Mouse (Mus musculus) hindbrain, embryonic 14.5 days (tissue): ENCODE data around the gene Zfp318. TPM values are rescaled to one million over a fixed set of nuclear protein-coding genes. Genes with fewer than 3 reads are reported as not detected.

Source experiments
- ATAC-seq: fragments of 200-750 bp; cut with Nextera tagmentation; 2 replicates; pipeline ENCODE4 v1.8.0; 2017; ENCODE audit warnings: moderate number of reproducible peaks, mild to moderate bottlenecking, moderate TSS enrichment, moderate library complexity; ENCODE audit not compliant: low FRiP score
- DNase-seq: peaks from one replicate; pipeline ENCODE4 v3.0.0-alpha.2; 2015; ENCODE audit warnings: low spot score
- H3K27ac ChIP-seq: fragments of 300-500 bp; sonication (generic); 2 replicates; pipeline ENCODE4 v1.5.1; 2014; ENCODE audit warnings: mild to moderate bottlenecking, moderate library complexity
- H3K27me3 ChIP-seq: fragments of 300-500 bp; sonication (generic); 2 replicates; pipeline ENCODE4 v1.6.1; 2014; ENCODE audit warnings: mild to moderate bottlenecking, low read length, mixed read lengths; ENCODE audit not compliant: control insufficient read depth, insufficient read depth
- H3K36me3 ChIP-seq: fragments of 300-500 bp; sonication (generic); replicated peaks from 2 replicates; pipeline ENCODE4 v1.6.1; 2014; ENCODE audit not compliant: control insufficient read depth, insufficient read depth
- H3K4me1 ChIP-seq: fragments of 300-500 bp; sonication (generic); replicated peaks from 2 replicates; pipeline ENCODE4 v1.6.1; 2014; ENCODE audit warnings: antibody characterized with exemption, low read length, mixed read lengths; ENCODE audit not compliant: control insufficient read depth, insufficient read depth
- H3K4me2 ChIP-seq: fragments of 300-500 bp; sonication (generic); replicated peaks from 2 replicates; pipeline ENCODE4 v1.6.1; 2014; ENCODE audit warnings: mild to moderate bottlenecking, moderate library complexity
- H3K4me3 ChIP-seq: fragments of 300-500 bp; sonication (generic); replicated peaks from 2 replicates; pipeline ENCODE4 v1.5.1; 2014; ENCODE audit warnings: mild to moderate bottlenecking, low read length
- H3K9ac ChIP-seq: fragments of 300-500 bp; sonication (generic); 2 replicates; pipeline ENCODE4 v1.6.1; 2014
- H3K9me3 ChIP-seq: fragments of 300-500 bp; sonication (generic); 2 replicates; pipeline ENCODE4 v1.6.1; 2016; ENCODE audit warnings: low read length; ENCODE audit not compliant: control insufficient read depth
- WGBS: fragments of 180-500 bp; shearing (Covaris S2); extraction: QIAGEN DNeasy Blood & Tissue Kit; methylation state at CpG from one replicate; pipeline ENCODE4 v1.1.7; 2014; 5-methylcytosine and 5-hydroxymethylcytosine counted together
- polyA plus RNA-seq: library from polyadenylated mRNA; unstranded; fragments of >200 nt; fragmentation: Nextera tagmentation; extraction: Ambion mirVana; gene quantifications from 2 replicates; pipeline ENCODE4 v1.2.1, GENCODE M21; 2014

Zfp318 gene
- polyA plus RNA-seq, 1 experiment from 2014 or later: 31.5 TPM

DNA sequence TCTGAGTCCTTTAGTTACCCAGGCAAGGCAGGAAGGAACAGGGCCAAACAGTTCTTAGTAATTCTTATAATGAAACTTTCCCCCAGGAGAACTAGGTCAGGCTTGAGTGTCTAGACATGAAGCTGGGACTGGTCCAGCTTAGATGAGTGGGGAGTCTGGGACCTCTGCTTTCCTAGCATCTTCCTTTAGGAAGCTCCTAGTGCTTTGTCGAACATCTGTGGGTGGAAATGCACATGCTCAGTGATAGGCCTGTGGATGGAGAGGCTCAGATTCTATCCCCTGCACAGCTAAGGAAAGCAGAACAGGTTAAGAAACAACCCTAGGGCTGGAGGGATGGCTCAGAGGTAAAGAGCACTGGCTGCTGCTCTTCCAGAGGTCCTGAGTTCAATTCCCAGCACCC is 11.1 kb downstream of the Zfp318 start:
- 83% methylated on average over 1 of the region's 1 CpGs for WGBS
- Histone ChIP-seq H3K4me3 (no peak overlapping the region), H3K4me2 (no peak overlapping the region), H3K9me3 (no peaks in the 10 kb centered on the region), H3K27me3 (no peaks in the 10 kb centered on the region), H3K4me1 (no peaks in the 10 kb centered on the region), H3K36me3 (peaks cover 78% of the 10 kb centered on the region), H3K9ac (no peak overlapping the region), H3K27ac (no peak overlapping the region)
- ATAC-seq: no peak
- DNase-seq: no peak

DNA sequence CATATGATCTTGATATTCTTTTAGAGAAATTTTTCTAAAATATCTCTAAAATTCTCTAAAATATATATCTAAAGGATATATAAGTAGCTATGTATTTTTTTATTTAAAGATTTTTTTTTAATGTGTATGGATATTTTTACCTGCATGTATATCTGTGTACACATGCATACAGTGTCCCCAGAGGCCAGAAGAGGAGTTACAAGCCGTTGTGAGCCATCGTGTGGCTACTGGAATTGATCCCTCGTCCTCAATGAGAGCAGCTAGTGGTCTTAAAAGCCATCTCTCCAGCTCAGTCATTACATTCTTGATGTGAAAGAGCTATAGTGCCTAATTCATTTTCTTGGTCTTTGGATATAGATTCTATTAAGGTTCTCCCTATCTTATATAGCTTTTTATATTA is 24.9 kb downstream of the Zfp318 start:
- Histone ChIP-seq H3K9me3 (no peaks in the 10 kb centered on the region), H3K36me3 (peaks cover 92% of the 10 kb centered on the region), H3K27ac (no peak overlapping the region), H3K4me1 (no peaks in the 10 kb centered on the region), H3K4me2 (no peak overlapping the region), H3K4me3 (no peak overlapping the region), H3K27me3 (no peaks in the 10 kb centered on the region), H3K9ac (no peak overlapping the region)
- ATAC-seq (no peak), DNase-seq (peak; percentile 62)
- 23% methylated on average over 3 of the region's 3 CpGs for WGBS

DNA sequence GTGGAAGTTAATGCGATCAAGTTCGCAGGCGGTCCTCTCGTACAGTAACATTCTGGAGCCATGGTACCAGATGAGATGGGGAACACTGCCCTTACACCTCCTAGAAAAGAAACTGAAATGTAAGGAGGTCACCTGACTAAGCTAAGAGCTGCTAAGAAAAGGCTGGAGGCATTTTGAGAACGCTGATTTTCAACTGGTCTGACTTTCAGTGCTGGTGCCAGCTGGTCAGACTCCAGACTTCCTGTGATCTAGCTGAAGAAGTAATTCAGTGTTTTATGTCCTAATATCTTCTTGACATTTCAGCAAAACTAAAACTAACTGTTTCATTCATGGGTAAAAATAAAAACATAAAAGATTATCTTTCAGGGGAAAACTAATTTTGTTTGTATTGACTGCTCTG is 35.1 kb downstream of the Zfp318 start:
- Histone ChIP-seq H3K9me3 (no peaks in the 10 kb centered on the region), H3K27me3 (no peaks in the 10 kb centered on the region), H3K4me2 (no peak overlapping the region), H3K36me3 (peaks cover 37% of the 10 kb centered on the region), H3K4me1 (no peaks in the 10 kb centered on the region), H3K9ac (no peak overlapping the region), H3K27ac (no peak overlapping the region), H3K4me3 (no peak overlapping the region)
- no peak for ATAC-seq
- DNase-seq: no peak
- 76% methylated on average over 5 of the region's 5 CpGs for WGBS

DNA sequence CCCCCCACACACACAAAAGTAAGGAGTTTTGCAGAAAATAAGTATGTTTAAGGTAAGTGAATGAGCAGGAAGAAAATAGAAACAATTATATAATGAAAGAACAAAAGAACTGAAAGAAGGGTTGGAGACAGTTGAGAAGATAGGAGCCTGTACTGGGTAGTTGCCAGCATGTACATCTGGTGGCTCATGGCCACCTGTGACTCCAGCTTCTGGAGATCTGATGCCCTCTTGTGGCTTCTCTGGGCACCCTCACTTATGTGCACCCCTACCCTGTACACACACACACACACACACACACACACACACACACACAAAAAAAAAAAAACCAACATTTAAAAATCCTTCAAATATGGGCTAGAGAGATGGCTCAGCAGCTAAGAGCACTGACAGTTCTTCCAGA is 36.2 kb downstream of the Zfp318 start:
- no peak overlapping the region for H3K4me3 ChIP-seq
- H3K9ac ChIP-seq: no peak overlapping the region
- no peak for ATAC-seq
- no peaks in the 10 kb centered on the region for H3K9me3 ChIP-seq
- H3K4me2 ChIP-seq: no peak overlapping the region
- peaks cover 27% of the 10 kb centered on the region for H3K36me3 ChIP-seq
- H3K27ac ChIP-seq: no peak overlapping the region
- H3K4me1 ChIP-seq: no peaks in the 10 kb centered on the region
- no peaks in the 10 kb centered on the region for H3K27me3 ChIP-seq
- no peak for DNase-seq

DNA sequence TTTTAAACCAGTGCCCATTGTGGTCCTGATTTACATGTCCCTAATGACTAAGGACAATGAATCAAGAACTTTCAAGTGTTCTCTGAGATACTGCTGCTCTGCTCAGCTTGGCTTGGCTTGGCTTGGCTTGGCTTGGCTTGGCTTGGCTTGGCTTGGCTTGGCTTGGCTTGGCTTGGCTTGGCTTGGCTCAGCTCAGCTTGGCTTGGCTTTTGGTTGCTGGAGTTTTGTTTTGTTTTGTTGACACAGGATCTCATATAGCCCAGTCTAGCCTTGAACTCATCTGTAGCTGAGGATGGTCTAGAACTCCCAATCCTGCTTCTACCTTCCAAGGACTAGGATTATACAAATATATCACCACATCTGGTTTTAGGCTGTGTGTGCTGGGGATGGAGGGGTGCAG is 43.0 kb downstream of the Zfp318 start:
- H3K36me3 ChIP-seq: peaks cover 4% of the 10 kb centered on the region; the same call in 1 of the 2 replicates
- DNase-seq: no peak

GRCm38 (mm10) chr17:46428761-46429414 is 45.4 kb downstream of the Zfp318 start, which contains the start of gene Crip3:
Gene Crip3 (plus strand): TSS chr17:46428926.
- H3K27ac ChIP-seq: no peak within 1 kb of the TSS
- WGBS: 11% methylated on average over 18 of the region's 18 CpGs
- no peaks in the 10 kb centered on the region for H3K27me3 ChIP-seq
- H3K9me3 ChIP-seq: no peaks in the 10 kb centered on the region
- no peaks in the 10 kb centered on the region; the same call in 1 of the 2 replicates for H3K36me3 ChIP-seq
- no peak for ATAC-seq
- H3K9ac ChIP-seq: no peak within 1 kb of the TSS
- peak within 1 kb of the TSS; percentile 36 for H3K4me2 ChIP-seq
- no peak within 1 kb of the TSS for H3K4me3 ChIP-seq
- DNase-seq: no peak
- H3K4me1 ChIP-seq: no peaks in the 10 kb centered on the region; the same call in 1 of the 2 replicates

More for the DNA sequence above, 43.0 kb downstream of the Zfp318 start:
- Histone ChIP-seq H3K9ac (no peak overlapping the region), H3K4me2 (no peak overlapping the region), H3K27me3 (no peaks in the 10 kb centered on the region), H3K4me1 (no peaks in the 10 kb centered on the region), H3K4me3 (no peak overlapping the region), H3K27ac (no peak overlapping the region), H3K9me3 (no peaks in the 10 kb centered on the region)
- no peak for ATAC-seq

DNA sequence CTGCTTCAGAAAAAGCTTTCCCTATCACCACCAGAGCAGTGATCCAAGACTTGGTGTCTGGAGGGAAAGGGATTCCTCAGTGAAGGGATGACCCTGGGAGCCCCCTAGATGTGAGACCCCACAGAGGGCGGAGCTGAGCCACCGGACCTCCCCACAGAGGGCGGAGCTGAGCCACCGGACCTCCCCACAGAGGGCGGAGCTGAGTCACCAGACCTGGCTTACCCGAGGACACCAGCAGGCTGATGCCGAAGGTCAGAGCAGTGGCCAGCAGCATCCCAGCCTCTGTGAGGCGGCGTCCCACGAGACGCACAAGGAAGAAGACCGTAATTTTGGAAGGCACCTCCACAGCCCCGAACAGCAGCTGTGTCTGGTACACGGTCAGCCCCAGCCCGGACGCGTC is 50.1 kb downstream of the Zfp318 start:
- ATAC-seq: no peak
- DNase-seq: no peak

DNA sequence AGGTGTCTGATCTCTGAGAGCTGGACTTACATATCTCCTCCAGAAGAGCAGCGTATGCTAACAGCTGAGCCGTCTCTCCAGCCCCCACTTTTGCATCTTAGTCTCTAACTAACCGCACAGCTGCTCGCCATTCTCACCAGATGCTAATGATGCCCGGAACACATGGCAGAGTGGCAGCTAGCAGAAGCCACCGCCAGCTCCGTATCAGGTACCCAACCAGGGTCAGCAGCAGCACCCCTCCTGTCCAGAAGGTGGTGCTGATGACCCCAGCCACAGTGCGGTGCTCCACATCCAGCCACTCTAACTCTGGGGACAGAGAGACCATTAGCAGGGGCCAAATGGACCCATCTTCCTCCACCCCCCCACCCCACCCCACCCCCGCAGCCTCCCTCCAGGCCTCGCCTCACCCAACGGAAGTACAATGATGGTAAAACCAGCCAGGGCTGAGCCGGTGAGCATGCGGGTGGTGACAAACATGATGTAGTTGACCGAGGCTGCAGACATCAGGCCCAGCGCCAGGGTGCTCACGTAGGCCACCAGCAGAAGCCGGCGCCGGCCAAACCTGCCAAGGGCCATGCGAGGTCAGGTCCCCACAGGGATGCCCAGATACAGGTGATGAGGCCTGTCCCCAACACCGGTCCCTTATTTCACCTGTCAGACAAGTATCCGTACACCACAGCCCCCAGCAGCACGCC is 53.3 kb downstream of the Zfp318 start:
- H3K4me1 ChIP-seq: no peaks in the 10 kb centered on the region; the same call in 1 of the 2 replicates
- no peak overlapping the region for H3K4me2 ChIP-seq
- H3K36me3 ChIP-seq: no peaks in the 10 kb centered on the region
- DNase-seq: peak; percentile 55
- no peaks in the 10 kb centered on the region for H3K9me3 ChIP-seq
- H3K4me3 ChIP-seq: no peak overlapping the region
- 29% methylated on average over 23 of the region's 23 CpGs for WGBS
- H3K9ac ChIP-seq: no peak overlapping the region
- H3K27ac ChIP-seq: no peak overlapping the region
- no peaks in the 10 kb centered on the region for H3K27me3 ChIP-seq
- peak; percentile 56; the same call in 1 of the 2 replicates for ATAC-seq

More for the DNA sequence above, 50.1 kb downstream of the Zfp318 start:
- Histone ChIP-seq H3K36me3 (no peaks in the 10 kb centered on the region), H3K9me3 (no peaks in the 10 kb centered on the region), H3K4me2 (peak overlapping the region; percentile 33), H3K27ac (no peak overlapping the region), H3K4me1 (no peaks in the 10 kb centered on the region; the same call in 1 of the 2 replicates), H3K9ac (no peak overlapping the region), H3K4me3 (no peak overlapping the region), H3K27me3 (no peaks in the 10 kb centered on the region)
- 7% methylated on average over 17 of the region's 17 CpGs for WGBS

DNA sequence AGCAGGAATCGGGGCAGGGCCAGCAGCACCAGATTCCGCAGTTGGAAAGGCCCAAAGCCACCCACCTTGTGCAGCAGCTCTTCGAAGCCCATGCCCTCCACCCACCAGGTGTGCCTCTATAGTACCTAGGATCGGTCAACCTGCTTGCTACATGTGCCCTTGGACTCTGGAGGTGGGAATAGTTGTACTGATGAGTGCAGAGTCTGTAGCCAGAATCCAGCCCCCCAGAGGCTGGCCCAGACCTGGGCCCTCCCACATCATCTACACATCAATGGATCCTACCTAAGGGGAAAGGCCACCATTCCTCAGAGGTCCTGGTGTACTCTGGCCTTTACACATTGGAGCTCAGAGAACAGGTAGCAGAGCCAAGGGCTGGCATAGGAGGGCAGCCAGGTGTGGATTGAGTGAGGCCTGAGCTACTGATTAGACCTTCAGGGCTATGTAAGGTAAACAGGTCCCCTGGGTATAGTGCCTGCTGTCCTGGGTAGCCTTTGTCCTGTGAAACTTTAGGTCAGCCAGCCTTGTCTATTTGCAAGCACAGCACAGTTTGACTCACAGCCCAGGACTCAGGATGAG is 54.9 kb downstream of the Zfp318 start, which contains the start of gene Slc22a7:
Gene Slc22a7, minus strand, starts transcription at position 160 of the 576 bp plus-strand sequence.
- WGBS: 83% methylated on average over 4 of the region's 4 CpGs
- Histone ChIP-seq H3K27me3 (peaks cover 5% of the 10 kb centered on the region), H3K9ac (no peak within 1 kb of the TSS), H3K4me3 (no peak within 1 kb of the TSS), H3K36me3 (no peaks in the 10 kb centered on the region), H3K27ac (no peak within 1 kb of the TSS), H3K9me3 (no peaks in the 10 kb centered on the region), H3K4me1 (no peaks in the 10 kb centered on the region; the same call in 1 of the 2 replicates), H3K4me2 (no peak within 1 kb of the TSS)
- ATAC-seq: no peak
- no peak for DNase-seq
